Mouse (Mus musculus) erythroblast, embryonic 14.5 days (primary cell): ENCODE data around the gene Cdc123.

Source experiments
- GATA1 ChIP-seq: IDR thresholded peaks from 2 replicates; pipeline ENCODE4 v1.6.1; 2012; ENCODE audit warnings: low read length, inconsistent platforms, mixed read lengths
- TAL1 ChIP-seq: IDR thresholded peaks from 3 replicates; pipeline ENCODE4 v1.6.1; 2012; ENCODE audit warnings: low read length, inconsistent platforms, mixed read lengths

DNA sequence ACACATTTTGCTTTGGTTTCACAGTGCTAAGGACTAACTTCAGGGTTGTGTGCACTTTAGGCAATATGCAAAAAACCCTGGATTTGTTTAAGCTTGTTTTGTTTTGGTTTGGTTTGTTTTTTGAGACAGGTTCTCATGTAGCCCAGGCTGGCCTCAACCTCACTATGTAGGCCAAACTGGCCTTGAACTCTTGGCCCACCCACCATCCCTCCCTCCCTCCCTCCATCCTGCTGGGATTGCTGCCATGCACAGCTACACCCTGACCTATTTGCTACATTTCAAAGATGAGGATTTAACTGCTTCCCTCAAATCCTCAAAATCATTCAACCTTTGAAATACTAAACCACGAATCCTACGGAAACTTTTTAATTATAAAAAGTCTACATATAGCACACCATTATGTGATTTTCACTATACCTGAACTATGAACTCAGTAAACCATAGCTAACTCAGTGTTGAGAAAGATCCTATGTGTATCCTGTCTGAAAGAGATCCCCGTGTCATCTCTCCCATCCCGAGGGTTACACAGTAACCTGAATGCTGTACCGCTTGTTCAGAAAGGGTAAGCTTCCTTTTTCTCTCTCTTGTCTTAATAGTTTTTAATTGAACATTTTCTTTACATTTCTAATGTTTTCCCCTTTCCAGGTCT is 19.6 kb downstream of the Cdc123 start:
- no peak for TF ChIP-seq GATA1
- TF ChIP-seq TAL1, result no peak
